Mouse (Mus musculus): ENCODE data around the gene Snrpc. TPM values are rescaled to one million over a fixed set of nuclear protein-coding genes. Genes with fewer than 3 reads are reported as not detected.

The Snrpc gene
- total RNA-seq, 2 experiments from 2014 or later: 61.5 TPM

DNA sequence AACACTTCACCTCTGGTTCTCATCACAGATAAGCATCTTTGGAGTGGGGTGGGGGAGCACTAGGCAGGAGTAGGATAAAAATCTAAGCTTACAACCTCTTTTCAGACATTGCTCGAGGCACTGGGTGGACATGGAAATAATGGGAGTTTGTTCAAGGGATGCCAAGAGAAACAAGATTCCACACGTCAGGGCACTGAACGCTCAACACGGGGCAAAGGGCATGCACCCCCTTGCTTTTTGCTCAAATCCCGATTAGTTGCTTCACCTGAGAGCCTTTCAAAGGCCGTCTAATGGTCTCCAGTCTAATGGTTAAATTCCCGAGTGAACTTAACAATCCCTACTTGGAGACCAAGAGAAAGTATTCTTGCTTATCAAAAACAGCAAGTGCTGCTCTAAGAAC is 18.9 kb upstream of the Snrpc start:
- DNase-seq (ENCODE audit: extremely low spot score in 1 of 2, low spot score in 1 of 2): no peak

DNA sequence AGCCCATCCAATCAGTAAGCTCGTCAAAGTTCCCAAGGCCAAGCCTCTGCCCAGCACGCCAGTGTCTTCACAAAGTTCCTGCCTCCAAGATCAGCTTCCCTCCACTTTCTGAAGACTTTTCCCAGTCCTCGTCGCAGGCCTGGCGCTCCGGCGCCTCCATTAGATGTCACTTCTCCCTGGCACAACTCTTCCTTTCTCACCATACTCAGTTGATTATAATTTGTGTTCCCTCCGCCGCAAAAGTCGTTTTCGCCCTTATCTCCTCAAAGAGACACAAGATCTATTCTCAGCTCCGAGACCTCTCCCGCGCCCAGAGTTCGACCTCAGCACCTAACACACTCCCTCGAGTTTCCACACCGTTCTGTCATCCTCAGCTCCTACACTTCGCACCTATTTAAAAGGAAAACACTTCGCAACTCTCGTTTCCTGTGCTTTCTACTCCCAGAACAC is 18.4 kb upstream of the Snrpc start:
- no peak for DNase-seq (ENCODE audit: extremely low spot score in 1 of 2, low spot score in 1 of 2)

DNA sequence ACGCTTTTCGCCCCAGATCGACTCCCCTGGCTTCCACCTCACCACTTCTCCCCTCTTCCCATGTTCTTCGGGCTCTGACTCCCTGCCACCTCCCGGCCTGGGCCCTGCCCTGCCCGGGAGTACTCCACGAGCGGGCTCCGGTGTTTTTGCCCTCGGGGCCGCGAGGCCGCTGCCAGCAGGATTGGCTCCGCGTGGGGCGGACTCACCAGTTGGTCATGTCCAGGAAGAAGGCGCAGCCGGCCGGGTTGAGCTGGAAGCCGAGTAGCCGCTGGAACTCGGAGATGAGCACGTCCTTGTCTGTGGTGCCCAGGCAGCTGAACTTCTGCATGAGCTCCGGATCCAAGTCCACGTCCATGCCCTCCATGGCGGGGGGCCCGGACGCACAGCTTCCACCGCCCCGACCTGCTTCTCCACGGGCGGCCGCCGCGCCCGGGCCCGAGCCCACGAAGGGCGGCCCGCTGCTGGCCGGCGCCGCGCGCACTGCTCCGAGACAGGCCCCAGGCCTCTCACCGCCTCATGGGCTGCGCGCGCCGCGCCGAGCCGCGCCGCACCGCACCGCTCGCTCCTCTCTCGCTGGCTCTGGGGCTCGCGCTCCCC is 17.9 kb upstream of the Snrpc start:
- DNase-seq (ENCODE audit: extremely low spot score in 1 of 2, low spot score in 1 of 2): peak; percentile 45 to 55

DNA sequence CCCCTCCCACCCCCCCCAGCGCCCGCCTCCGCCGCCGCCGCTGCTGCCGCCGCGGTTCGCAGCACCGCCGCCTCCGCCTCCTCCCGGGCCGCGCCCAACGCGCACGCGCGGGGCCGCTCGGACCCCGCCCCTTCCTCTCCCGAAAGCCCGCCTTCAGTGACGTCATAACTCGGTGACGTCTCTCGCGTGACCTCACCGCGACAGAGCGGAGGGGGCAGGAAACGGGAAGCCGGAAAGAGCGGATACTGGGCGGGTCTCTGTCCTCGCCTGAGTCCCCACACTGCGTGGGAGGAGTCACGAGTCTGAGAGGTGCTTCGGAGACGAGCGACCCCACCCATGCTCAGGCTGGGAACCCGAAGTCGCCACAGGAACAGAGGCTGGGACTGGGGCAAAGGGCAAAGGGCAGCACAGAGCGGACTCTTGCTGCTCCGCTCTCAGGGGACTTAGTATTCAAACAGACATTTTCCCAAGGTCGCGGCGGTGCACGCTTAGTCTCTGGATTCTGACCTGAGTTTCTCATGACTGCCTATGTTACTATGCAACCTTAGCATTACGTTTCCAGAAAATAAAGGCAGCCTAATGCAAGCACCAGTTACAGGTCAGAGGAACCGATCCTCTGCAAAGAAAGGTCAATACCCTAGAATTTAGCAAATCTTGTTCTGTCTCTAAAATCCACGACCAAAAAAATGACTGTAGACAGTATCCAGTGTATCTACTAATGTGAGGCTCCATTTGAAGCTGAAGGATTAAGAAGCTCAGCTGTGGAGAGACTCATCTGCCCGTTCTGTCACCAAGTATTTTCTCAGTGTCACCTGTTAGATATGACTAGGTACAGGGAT is 17.2 kb upstream of the Snrpc start, which contains the start of gene D17Wsu92e:
TSS of gene D17Wsu92e (minus strand) at position 81 of the 839 bp plus-strand sequence.
- peak; percentile 98 to 99 for DNase-seq (ENCODE audit: extremely low spot score in 1 of 2, low spot score in 1 of 2)

DNA sequence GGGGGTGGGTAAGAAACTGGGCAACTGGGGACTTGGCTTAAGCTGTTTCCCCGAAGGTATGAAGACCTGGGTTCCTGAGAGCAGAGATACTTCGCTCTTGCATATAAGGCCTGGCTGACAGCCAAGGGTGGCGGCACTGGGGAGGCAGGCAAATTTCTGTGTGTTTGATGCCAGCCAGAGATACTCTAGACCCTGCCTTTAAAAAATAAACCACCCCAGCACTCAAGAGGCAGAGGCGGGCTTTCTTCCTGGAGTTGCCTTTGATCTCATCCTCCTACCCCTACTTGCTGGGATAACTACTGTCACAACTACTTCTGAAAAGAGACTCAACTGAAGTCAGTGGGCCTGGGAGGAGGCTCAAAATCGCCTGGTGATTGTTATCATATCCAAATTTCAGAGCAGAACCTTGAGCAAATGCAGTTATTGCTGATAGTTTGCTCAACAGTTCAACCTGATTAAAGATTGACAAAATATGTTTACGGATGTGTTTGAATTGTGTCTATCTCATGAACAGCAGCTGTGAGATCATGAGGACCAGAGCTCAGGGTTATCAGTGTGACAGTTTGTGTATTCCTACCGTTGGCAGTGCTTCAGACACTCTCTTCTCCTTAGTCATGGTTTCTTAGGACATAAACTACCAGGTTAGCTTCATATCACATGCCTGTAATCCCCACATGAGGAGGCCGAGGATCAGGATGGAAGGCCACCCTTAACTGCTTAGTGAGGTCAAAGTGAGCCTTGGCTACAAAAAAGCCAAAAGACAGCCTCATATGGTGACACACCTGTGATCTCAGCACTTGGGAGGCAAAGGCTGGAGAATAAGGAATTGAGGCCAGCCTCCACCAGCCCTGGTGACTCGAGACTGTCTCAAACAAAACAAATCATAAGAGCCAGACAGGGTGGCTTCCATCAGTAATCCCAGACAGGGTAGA is 16.3 kb upstream of the Snrpc start:
- DNase-seq (ENCODE audit: extremely low spot score in 1 of 2, low spot score in 1 of 2): no peak

DNA sequence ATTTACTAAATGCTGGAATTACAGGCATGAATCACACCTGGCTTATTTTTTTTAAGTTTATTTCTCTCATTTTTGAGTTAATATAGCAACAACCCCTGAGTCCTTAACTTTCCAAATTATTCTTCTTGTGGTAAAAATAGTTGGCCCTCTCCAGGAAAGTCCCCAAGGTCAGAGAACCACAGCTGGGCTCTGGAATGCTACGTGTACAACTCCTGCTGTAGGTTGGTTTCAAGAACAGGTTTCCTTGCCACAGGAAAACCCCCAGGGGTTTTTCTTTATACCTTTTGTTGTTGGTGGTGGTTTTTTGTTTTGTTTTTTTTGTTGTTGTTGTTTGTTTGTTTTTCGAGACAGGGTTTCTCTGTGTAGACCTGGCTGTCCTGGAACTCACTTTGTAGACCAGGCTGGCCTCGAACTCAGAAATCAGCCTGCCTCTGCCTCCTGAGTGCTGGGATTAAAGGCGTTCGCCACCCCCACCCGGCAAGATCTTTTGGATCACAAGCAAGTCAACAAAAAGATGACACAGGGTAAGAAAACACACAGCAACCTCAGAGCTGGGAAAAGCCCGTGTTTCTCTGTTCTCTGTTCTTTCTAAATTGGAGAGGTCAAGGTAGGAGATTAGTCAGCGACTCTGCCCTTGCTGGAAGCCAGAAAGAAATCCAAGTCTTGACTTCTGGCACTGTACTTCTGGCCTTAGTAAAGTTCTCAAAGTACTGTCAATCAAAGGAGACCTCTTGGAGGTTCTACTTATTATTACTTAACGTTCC is 14.6 kb upstream of the Snrpc start:
- no peak for DNase-seq (ENCODE audit: extremely low spot score in 1 of 2, low spot score in 1 of 2)

DNA sequence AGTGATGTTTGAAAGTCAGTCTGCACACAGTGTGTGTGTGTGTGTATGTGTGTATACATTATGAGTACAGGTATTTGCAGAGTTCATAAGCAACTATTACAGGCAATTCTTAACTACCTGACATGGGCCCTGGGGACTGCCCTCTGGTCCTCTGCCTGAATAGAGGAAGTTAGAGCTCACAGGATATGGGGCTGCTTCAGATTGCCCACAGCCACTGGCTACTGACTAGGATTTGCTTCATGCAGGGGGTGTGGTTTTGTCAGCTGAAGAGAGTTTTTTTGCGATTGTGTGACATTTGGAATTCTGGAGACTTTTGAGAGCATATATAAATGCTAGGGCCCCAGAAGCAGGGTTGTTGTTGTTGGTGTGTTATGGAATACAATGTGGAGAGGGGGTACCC is 13.0 kb upstream of the Snrpc start:
- no peak for DNase-seq (ENCODE audit: extremely low spot score in 1 of 2, low spot score in 1 of 2)

DNA sequence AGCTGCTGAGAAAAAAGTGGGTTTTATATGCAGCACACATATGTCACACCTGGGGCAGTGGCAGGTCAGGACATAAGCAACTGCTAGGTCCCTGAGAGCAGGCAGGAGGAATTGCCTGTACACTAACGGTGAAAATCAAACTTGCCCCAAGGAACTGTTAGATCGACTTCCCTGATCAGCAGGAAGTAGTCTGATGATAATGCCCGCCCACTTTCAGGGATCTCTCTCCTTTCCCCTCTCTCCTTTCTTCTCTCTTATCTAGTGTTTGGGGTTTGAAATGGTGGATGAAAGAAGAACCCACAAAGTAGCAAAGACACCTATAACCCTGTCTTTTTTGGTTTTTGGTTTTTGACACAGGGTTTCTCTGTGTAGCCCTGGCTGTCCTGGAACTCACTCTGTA is 12.4 kb upstream of the Snrpc start:
- no peak for DNase-seq (ENCODE audit: extremely low spot score in 1 of 2, low spot score in 1 of 2)

DNA sequence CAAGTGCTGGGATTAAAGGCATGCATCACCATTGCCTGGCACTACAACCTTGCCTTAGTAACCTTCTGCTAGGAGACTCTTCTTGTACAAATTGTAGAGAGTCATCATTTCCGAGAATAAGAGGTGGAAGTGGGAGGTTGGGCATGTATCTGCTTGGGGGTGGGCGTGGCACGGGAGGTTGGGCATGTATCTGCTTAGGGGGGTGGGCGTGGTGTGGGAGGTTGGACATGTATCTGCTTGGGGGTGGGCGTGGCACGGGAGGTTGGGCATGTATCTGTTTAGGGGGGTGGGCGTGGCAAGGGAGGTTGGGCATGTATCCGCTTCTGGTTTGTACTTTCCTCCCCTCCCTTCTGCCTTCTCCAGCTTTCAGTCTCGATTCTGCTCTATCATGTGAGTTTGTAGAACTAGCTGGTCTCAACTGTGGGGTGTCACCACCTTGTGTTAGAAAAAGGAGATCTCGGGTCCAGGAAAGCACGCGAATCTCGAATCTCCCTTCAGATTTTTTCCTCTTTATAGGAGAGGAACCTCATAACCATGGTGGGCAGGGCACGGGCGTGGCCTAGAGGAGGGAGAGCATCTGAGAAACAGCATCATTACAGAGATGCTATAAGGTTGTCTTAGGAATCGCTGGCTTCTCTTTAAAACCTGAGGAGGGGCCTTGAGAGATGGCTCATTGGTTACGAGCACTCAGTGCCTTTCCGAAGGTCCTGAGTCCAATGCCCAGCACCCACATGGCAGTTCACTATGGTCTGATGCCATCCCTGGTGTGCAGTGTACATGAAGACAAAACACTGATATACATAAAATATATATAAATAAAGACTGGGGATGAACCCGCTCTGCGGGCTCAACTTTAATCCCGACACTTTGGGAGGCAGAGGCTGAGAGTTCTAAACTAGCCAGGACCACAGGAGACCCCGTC is 11.7 kb upstream of the Snrpc start:
- DNase-seq (ENCODE audit: extremely low spot score in 1 of 2, low spot score in 1 of 2): no peak

DNA sequence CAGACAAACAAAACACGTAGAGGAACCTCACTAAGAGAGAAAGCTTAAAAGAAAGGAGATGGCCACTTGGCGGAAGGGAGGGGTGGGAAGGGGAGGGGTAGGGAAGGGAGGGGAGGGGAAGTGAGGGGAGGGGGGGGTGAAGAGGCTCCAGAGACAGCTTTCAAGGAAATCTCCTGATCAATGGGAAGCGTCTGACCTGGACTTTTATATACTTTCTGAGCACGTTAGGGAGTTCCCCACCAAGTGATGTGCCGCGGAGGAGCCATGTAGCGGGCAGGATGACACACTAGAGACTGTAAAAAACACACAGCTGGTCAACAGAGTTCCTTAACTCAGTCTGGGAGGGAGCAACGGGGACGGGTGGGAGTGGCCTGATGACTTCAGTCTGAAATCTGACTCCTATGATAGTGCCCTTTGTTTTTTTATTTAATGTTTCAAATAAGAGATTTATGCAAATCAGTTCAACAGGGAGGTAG is 11.0 kb upstream of the Snrpc start:
- no peak for DNase-seq (ENCODE audit: extremely low spot score in 1 of 2, low spot score in 1 of 2)

DNA sequence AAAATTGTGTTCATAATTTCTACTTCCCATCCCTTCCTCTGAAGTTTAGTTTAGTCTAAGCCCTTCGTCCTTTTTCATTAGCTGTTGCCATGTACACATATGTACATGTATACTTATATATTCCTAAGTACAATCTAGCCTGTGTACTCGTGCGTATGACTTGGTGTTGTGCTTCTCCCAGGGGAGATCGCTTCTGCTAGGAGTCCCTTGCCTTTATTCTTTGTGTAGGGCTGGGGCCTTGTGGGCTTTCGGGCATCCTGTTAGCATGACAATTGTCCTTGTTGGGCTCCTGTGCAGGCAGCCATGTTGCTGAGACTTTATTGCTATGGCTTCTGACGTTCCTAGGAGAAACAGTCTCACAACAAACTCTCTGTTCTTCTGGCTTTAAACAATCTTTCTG is 10.4 kb upstream of the Snrpc start:
- DNase-seq (ENCODE audit: extremely low spot score in 1 of 2, low spot score in 1 of 2): no peak

DNA sequence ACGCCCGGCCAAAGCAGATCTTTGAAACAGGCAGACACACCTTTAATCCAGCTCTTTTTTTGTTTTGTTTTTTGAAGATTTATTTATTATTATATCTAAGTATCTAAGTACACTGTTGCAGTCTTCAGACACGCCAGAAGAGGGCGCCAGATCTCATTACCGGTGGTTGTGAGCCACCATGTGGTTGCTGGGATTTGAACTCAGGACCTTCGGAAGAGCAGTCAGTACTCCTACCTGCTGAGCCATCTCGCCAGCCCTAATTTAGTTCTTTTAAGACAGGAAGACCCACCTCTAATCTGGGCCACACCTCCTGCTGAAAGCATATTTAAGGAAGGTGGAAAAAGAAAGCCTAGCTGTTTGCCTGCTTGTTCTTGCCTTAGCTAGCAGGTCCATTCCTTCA is 7.5 kb upstream of the Snrpc start:
- peak in 1 of 2 experiments; percentile 10 for DNase-seq (ENCODE audit: extremely low spot score in 1 of 2, low spot score in 1 of 2)

DNA sequence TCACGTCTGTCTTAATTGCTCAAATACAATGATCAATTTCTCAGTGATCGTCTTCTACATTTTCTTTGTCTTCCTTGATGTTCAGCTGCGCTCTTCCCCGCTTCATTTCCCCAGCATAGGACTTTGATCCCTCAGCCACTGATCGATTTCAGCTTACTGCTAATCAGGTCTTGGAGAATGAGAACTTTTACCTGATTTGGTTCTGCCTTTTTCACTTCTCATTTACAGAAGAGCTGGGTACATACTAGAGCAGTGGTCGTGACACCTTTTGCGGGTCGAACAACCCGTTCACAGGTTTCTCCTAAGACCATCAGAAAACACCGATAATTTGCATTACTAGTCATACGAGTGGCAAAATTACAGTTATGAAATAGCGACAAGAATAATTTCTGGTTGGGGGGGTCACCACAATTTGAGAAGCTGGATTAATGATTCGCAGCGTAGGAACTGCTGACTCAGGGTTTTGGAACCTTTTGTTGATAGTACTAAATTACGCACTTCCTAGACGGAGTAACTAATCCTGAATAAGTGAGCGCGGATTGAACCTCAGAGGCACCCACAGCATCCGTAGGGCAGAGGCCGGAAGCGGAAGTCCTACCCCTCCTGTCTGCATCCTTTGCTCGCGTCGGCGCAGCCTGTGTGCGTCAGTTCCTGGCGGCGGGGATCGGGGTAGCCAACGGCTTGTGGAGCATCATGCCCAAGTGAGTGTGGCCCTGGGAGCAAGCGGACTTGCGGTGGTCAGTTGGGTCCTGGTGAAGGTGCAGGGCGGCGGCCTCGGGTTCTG is 1.7 kb downstream of the Snrpc start:
- peak; percentile 90 to 92 for DNase-seq (ENCODE audit: extremely low spot score in 1 of 2, low spot score in 1 of 2)

DNA sequence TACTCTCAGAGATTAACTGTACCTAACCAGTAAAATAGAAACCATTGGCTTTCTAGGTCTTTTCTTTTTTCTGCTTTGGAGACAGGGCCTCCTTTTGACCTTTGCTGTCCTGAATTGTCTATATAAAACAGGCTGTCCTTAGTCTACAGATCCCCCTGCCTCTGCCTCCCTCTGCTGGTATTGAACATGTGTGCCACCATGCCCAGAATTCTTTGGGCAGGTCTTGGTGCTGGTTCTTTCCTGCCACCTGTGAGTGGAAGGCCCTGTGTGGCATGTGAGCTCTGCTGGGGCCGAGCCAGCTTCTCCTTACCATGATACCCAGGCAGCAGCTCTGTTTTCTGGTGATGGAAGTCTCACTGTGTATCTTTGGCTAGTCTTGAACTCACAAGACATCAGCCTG is 10.4 kb downstream of the Snrpc start:
- no peak for DNase-seq (ENCODE audit: extremely low spot score in 1 of 2, low spot score in 1 of 2)

DNA sequence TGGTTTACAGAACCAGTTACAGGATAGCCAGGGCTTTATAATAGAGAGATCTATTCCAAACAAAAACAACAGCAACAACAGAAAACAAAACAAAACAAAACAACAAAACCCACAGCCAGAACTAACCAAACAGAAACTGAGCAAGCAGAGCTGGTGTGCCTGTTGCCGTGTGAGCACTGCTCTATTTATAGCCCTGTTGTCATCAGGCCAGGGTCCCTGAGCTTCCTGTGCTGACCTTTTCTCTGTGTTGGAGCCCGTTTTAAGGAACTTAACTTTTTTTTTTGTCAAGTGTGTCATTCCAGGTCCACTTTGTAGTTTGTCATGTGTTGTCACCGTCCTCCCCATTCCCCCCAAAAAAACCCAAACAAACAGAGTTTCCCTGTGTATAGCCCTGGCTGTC is 13.1 kb downstream of the Snrpc start:
- no peak for DNase-seq (ENCODE audit: extremely low spot score in 1 of 2, low spot score in 1 of 2)

DNA sequence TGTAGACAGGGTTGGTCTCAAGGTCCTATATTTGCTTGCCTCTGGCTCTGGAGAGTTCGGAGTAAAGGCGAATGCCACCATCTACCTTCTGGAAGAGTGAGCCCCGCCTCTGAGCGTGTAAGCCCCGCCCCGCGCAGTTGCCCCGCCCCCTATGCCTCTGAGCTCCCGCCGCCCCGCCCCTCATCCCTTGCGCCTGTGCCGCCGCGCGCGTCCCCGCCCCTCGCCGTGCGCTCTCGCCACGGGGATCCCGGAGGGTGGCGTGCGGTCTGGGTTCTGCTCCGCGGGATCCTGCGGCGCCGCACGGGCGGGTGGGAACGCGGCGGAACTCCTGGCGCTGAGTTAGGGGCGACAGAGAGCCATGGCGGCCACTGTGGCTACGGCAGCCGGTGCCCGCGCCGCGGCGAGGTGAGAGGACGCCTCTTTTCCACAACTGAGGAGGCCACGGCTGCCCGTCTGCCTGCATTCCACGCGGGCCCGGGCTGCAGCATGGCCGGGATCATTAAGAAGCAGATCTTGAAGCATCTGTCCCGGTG is 18.4 kb downstream of the Snrpc start, which contains the start of gene Uhrf1bp1:
TSS of gene Uhrf1bp1 (plus strand) at position 177 of the 533 bp plus-strand sequence.
- peak; percentile 66 to 73 for DNase-seq (ENCODE audit: extremely low spot score in 1 of 2, low spot score in 1 of 2)

DNA sequence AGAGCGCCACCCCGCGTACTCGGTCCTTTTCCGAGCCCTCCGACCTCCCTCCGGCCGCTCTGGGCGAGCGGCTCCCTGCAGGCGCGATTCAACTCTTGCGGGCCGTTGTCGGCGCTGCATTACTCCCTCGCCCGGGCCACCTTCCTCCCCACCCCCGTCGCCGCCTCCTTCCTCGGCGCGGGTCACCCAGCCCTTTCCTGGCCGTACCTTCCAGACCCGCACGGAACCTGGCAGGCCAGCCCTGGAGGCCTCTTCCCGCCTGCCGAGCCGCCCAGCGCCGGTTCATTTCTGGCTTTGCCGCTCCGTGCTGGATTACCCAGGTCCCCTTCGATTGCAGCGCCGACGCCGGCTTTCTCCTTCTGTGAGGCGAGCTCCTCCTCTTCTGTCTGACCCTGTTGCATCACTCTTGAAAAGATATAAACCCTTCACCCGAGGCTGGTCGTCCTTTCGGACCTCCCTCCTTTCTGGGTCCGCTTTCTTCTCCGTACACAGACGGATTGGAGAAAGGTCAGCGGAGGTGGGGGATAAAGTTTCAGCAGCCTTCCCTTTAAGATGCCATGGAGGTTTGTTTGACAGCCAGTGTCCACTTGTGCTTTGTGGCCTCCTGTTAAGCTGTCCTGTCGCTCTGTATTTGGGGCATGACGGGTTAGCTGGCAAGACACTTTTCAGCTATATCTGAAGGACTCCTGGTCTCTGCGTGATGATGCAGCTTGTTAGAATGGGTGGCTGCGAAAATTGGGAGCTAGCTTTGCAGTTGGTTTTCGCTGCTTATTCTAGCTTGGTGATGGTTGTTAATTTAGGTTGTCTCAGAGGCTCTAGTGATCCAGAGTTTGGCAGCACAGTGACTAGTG is 19.1 kb downstream of the Snrpc start:
- DNase-seq (ENCODE audit: extremely low spot score in 1 of 2, low spot score in 1 of 2): peak in 1 of 2 experiments; percentile 36
